Mouse (Mus musculus) splenic B cell, adult 2 months (primary cell): ENCODE measurements around the gene Itgb7.

Source experiments
- DNase-seq: peaks from one replicate; pipeline ENCODE4 v3.0.0-alpha.2; 2011; ENCODE audit warnings: low read depth, low spot score
- H3K27me3 ChIP-seq: 2 replicates; pipeline ENCODE4 v1.6.1; 2012; ENCODE audit warnings: mild to moderate bottlenecking, low read length, moderate library complexity, mixed read lengths; ENCODE audit not compliant: control insufficient read depth, poor library complexity, insufficient read depth, severe bottlenecking
- H3K36me3 ChIP-seq: 2 replicates; pipeline ENCODE4 v1.6.1; 2012; ENCODE audit warnings: mild to moderate bottlenecking, low read length, moderate library complexity, mixed read lengths; ENCODE audit not compliant: control insufficient read depth, poor library complexity, insufficient read depth, severe bottlenecking

Gene Itgb7

GRCm38 (mm10) chr15:102203835-102204381, 27.8 kb downstream of the Itgb7 start:
- Histone ChIP-seq H3K36me3 (peaks cover 6% of the 10 kb centered on the region), H3K27me3 (no peaks in the 10 kb centered on the region)
- peak; percentile 70 for DNase-seq

- DNase-seq, result peak; percentile 95
- peaks cover 6% of the 10 kb centered on the region for H3K36me3 ChIP-seq
- H3K27me3 ChIP-seq, result no peaks in the 10 kb centered on the region
Observed at GRCm38 (mm10) chr15:102202971-102203834, 28.5 kb downstream of the Itgb7 start, which contains the start of gene Zfp740. Gene Zfp740, plus strand, starts transcription at chr15:102203249.

GRCm38 (mm10) chr15:102198841-102199240, 32.9 kb downstream of the Itgb7 start:
- Histone ChIP-seq H3K27me3 (no peaks in the 10 kb centered on the region), H3K36me3 (no peaks in the 10 kb centered on the region)
- no peak for DNase-seq

- Histone ChIP-seq H3K27me3 (no peaks in the 10 kb centered on the region), H3K36me3 (no peaks in the 10 kb centered on the region)
- DNase-seq, result no peak
Observed at GRCm38 (mm10) chr15:102195373-102195772, 36.4 kb downstream of the Itgb7 start.

- Histone ChIP-seq H3K36me3 (no peaks in the 10 kb centered on the region), H3K27me3 (no peaks in the 10 kb centered on the region)
- no peak for DNase-seq
Observed at GRCm38 (mm10) chr15:102194439-102194838, 37.3 kb downstream of the Itgb7 start.

GRCm38 (mm10) chr15:102193652-102194051, 38.1 kb downstream of the Itgb7 start:
- Histone ChIP-seq H3K27me3 (no peaks in the 10 kb centered on the region), H3K36me3 (no peaks in the 10 kb centered on the region)
- no peak for DNase-seq

- H3K27me3 ChIP-seq, result no peaks in the 10 kb centered on the region
- DNase-seq, result no peak
- no peaks in the 10 kb centered on the region for H3K36me3 ChIP-seq
Observed at GRCm38 (mm10) chr15:102192820-102193386, 38.8 kb downstream of the Itgb7 start.

GRCm38 (mm10) chr15:102192271-102192812, 39.4 kb downstream of the Itgb7 start:
- DNase-seq, result no peak
- Histone ChIP-seq H3K27me3 (no peaks in the 10 kb centered on the region), H3K36me3 (no peaks in the 10 kb centered on the region)

- H3K36me3 ChIP-seq, result peaks cover 2% of the 10 kb centered on the region; the same call in 1 of the 2 replicates
- no peak for DNase-seq
Observed at GRCm38 (mm10) chr15:102191699-102192098, 40.0 kb downstream of the Itgb7 start.

GRCm38 (mm10) chr15:102188883-102189282, 42.9 kb downstream of the Itgb7 start:
- no peak for DNase-seq
- H3K36me3 ChIP-seq, result peaks cover 2% of the 10 kb centered on the region; the same call in 1 of the 2 replicates
- no peaks in the 10 kb centered on the region for H3K27me3 ChIP-seq

More at GRCm38 (mm10) chr15:102191699-102192098, 40.0 kb downstream of the Itgb7 start:
- H3K27me3 ChIP-seq, result no peaks in the 10 kb centered on the region

- Histone ChIP-seq H3K27me3 (no peaks in the 10 kb centered on the region), H3K36me3 (peaks cover 2% of the 10 kb centered on the region; the same call in 1 of the 2 replicates)
- no peak for DNase-seq
Observed at GRCm38 (mm10) chr15:102188096-102188495, 43.6 kb downstream of the Itgb7 start.

GRCm38 (mm10) chr15:102186239-102186638, 45.5 kb downstream of the Itgb7 start:
- DNase-seq, result no peak
- Histone ChIP-seq H3K36me3 (peaks cover 2% of the 10 kb centered on the region; the same call in 1 of the 2 replicates), H3K27me3 (no peaks in the 10 kb centered on the region)

- DNase-seq, result no peak
- H3K36me3 ChIP-seq, result peaks cover 2% of the 10 kb centered on the region; the same call in 1 of the 2 replicates
- no peaks in the 10 kb centered on the region for H3K27me3 ChIP-seq
Observed at GRCm38 (mm10) chr15:102183076-102183475, 48.7 kb downstream of the Itgb7 start.

GRCm38 (mm10) chr15:102179924-102180323, 51.8 kb downstream of the Itgb7 start:
- no peaks in the 10 kb centered on the region for H3K27me3 ChIP-seq
- H3K36me3 ChIP-seq, result no peaks in the 10 kb centered on the region
- no peak for DNase-seq

GRCm38 (mm10) chr15:102179106-102179505, 52.6 kb downstream of the Itgb7 start:
- no peak for DNase-seq
- H3K27me3 ChIP-seq, result no peaks in the 10 kb centered on the region

More at GRCm38 (mm10) chr15:102179106-102179505, 52.6 kb downstream of the Itgb7 start:
- no peaks in the 10 kb centered on the region for H3K36me3 ChIP-seq
